Mouse (Mus musculus): ENCODE measurements at regions not wholly inside any gene's neighbourhood (a gene's known extent, or its start where the extent isn't known, plus 50 kb on each side); places are given as distances from the start of the nearest gene placed in this dataset.

DNA sequence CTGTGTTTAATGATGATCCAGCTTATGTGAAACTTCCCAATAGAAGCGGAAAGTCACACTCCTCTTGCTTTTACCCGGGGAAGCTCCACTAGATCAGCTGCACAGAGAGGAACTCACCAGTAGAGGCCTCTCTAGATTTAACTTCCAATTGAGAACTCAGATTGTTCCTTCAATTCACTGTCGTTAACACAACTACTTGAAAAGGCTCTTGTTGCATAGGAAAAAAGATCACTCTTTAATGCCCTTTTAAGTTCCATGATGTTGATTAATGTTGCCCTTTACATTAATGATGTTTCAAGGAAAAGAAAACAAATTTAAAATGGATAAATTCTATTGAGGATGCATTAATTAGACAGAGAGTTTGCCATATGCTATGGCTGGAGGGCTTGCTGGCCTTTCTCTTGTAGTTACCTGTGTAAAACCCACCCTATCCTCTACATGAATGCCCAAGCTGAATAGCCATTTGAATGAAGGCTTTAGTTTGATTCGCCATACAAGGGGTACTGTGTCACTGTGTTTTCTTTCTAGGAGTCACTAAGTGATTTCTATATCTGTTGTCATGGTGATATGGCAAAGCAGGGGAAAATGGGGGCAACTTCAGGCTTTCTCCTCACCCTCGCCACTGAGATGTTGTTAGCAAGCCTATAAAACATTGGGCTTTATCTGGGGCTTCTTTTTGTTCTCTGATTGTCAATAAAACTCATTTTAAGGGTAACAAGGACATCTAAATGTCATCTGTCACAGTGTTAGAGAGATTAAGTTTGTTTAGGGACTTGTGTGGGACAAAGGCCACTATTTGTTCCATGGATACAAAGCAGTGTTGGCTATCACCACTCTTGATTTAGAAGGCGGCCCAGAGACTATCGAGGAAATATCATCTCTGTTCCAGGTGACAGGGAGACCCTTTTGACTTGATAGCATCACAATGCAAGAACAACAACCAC is 429.9 kb upstream of the Tbc1d2b start:
- Histone ChIP-seq H3K9ac (no peak overlapping the region), H3K27ac (no peak overlapping the region), H3K4me1 (replicated peaks) (no peaks in the 10 kb centered on the region), H3K9me3 (replicated peaks) (no peaks in the 10 kb centered on the region), H3K4me2 (no peak overlapping the region), H3K4me3 (no peak overlapping the region), H3K27me3 (no peaks in the 10 kb centered on the region), H3K36me3 (no peaks in the 10 kb centered on the region)
- ATAC-seq (replicated peaks; ENCODE audit: insufficient number of reproducible peaks, insufficient read depth, low FRiP score, low read depth) = no peak
- WGBS = 39% methylated on average over 7 of the region's 7 CpGs

DNA sequence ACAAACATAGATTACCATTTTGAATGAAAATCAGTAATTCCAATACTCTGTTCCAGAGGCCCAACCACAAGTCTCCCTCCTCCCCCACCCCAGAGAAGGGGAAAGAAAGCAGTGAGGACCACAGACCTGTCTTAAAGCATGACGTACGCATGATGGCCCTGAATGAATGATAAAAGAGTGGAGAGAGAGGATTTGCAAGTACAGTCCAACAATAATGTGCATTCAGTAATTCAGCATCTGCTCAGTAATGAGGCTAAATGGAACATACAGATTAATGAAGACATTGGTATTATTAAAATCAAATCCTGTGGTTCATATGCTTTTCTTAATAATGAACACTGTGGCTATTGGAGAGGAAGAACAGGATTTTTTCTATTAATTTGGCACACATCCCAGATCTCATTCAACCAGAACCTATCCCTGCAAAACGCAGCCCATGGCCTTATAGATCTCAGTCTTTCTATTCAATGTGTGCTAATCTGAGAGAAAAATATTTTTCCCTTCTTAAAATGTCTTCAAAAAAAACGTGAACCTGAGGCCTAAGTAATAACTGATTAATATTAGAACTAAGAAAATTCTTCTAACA is 430.7 kb upstream of the Tbc1d2b start:
- no peaks in the 10 kb centered on the region for H3K27me3 ChIP-seq
- H3K36me3 ChIP-seq = no peaks in the 10 kb centered on the region
- WGBS = 58% methylated on average over 4 of the region's 4 CpGs
- no peak overlapping the region for H3K9ac ChIP-seq
- H3K4me2 ChIP-seq = no peak overlapping the region
- H3K9me3 ChIP-seq (replicated peaks) = no peaks in the 10 kb centered on the region
- H3K4me3 ChIP-seq = no peak overlapping the region
- H3K4me1 ChIP-seq (replicated peaks) = no peaks in the 10 kb centered on the region
- no peak overlapping the region for H3K27ac ChIP-seq
- no peak for ATAC-seq (replicated peaks; ENCODE audit: insufficient number of reproducible peaks, insufficient read depth, low FRiP score, low read depth)

GRCm38 (mm10) chr9:90713685-90714084 is 443.1 kb upstream of the Tbc1d2b start:
- no peaks in the 10 kb centered on the region for H3K36me3 ChIP-seq
- no peak overlapping the region for H3K4me3 ChIP-seq
- no peaks in the 10 kb centered on the region for H3K4me1 ChIP-seq (replicated peaks)
- H3K9me3 ChIP-seq (replicated peaks) = no peaks in the 10 kb centered on the region
- H3K27ac ChIP-seq = no peak overlapping the region
- no peak for ATAC-seq (replicated peaks; ENCODE audit: insufficient number of reproducible peaks, insufficient read depth, low FRiP score, low read depth)
- H3K4me2 ChIP-seq = no peak overlapping the region
- H3K9ac ChIP-seq = no peak overlapping the region
- no peaks in the 10 kb centered on the region for H3K27me3 ChIP-seq
- 37% methylated on average over 2 of the region's 2 CpGs for WGBS

DNA sequence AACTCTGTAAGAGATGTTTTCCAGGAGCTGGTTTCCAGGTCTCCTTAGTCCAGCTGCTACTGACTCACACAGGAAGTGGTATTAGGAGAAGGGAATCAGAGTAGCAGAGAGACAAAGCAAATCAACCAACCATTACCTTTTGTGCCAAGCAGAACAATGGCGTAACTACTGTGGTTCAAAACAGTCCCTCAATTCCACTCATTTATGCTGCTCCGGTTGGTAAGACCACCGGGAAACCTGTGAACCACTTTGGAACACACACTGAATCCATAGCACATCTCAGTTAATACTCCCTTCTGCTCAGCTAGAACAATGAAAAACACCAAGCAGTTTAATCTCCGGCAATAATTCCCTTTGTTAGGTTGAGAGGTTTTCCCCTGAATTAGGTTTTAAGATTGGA is 460.8 kb upstream of the Tbc1d2b start:
- H3K4me1 ChIP-seq (replicated peaks) = no peaks in the 10 kb centered on the region
- no peak overlapping the region for H3K4me3 ChIP-seq
- no peaks in the 10 kb centered on the region for H3K27me3 ChIP-seq
- no peak for ATAC-seq (replicated peaks; ENCODE audit: insufficient number of reproducible peaks, insufficient read depth, low FRiP score, low read depth)
- H3K36me3 ChIP-seq = no peaks in the 10 kb centered on the region
- H3K4me2 ChIP-seq = no peak overlapping the region
- H3K27ac ChIP-seq = no peak overlapping the region
- no peak overlapping the region for H3K9ac ChIP-seq
- 78% methylated on average over 4 of the region's 4 CpGs for WGBS
- H3K9me3 ChIP-seq (replicated peaks) = no peaks in the 10 kb centered on the region

DNA sequence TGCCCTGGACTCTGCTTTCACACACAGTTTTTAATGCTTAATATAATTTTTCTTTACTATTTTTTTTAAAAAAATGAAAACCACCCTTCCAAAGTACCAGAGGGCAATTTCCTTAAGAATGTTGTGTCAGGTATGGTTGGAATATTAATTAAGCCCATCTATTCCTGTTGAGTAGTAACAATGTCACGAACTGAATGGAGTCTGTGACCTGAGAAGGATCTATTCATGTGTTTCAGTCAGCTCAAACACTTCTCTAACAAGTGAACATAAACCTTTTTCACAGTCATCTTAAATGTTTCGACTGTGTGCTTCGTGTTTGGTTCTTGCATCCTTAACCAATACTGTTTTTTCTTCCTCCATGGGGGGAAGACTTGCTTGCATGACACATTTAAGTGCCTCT is 486.6 kb upstream of the Tbc1d2b start:
- Histone ChIP-seq H3K9me3 (replicated peaks) (no peaks in the 10 kb centered on the region), H3K27ac (no peak overlapping the region), H3K9ac (no peak overlapping the region), H3K27me3 (no peaks in the 10 kb centered on the region), H3K4me3 (no peak overlapping the region), H3K4me2 (no peak overlapping the region), H3K4me1 (replicated peaks) (no peaks in the 10 kb centered on the region), H3K36me3 (no peaks in the 10 kb centered on the region)
- WGBS = 70% methylated on average over 3 of the region's 3 CpGs
- no peak for ATAC-seq (replicated peaks; ENCODE audit: insufficient number of reproducible peaks, insufficient read depth, low FRiP score, low read depth)

GRCm38 (mm10) chr9:90774296-90774695 is 503.7 kb upstream of the Tbc1d2b start:
- Histone ChIP-seq H3K9me3 (replicated peaks) (no peaks in the 10 kb centered on the region), H3K4me1 (replicated peaks) (no peaks in the 10 kb centered on the region), H3K36me3 (no peaks in the 10 kb centered on the region), H3K27ac (no peak overlapping the region), H3K27me3 (no peaks in the 10 kb centered on the region), H3K4me3 (no peak overlapping the region), H3K9ac (no peak overlapping the region), H3K4me2 (no peak overlapping the region)
- WGBS = 28% methylated on average over 1 of the region's 1 CpGs
- no peak for ATAC-seq (replicated peaks; ENCODE audit: insufficient number of reproducible peaks, insufficient read depth, low FRiP score, low read depth)

DNA sequence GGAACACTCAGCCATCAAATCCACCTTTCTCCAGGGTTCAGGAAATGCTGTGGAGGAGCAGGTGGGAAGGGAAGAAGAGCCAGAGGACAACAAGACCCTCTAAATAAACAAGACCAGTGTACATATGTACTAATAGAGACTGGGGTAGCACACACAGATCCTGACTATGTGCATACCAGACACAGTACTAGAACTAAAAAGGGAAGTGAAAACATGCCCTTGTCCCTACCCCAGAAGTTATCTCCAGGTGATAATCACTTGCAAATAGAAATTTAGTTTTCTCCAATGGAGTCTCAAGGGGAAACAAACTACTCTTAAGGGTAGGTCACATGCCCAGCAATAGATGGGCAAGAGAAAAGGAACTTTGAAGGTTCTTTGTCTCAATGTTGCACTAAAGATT is 518.9 kb upstream of the Tbc1d2b start:
- no peaks in the 10 kb centered on the region for H3K36me3 ChIP-seq
- H3K4me3 ChIP-seq = no peak overlapping the region
- no peaks in the 10 kb centered on the region for H3K4me1 ChIP-seq (replicated peaks)
- no peak for ATAC-seq (replicated peaks; ENCODE audit: insufficient number of reproducible peaks, insufficient read depth, low FRiP score, low read depth)
- H3K27me3 ChIP-seq = no peaks in the 10 kb centered on the region
- H3K27ac ChIP-seq = no peak overlapping the region
- H3K4me2 ChIP-seq = no peak overlapping the region
- no peak overlapping the region for H3K9ac ChIP-seq
- H3K9me3 ChIP-seq (replicated peaks) = no peaks in the 10 kb centered on the region

- WGBS = 54% methylated on average over 2 of the region's 2 CpGs
- no peak for ATAC-seq (replicated peaks; ENCODE audit: insufficient number of reproducible peaks, insufficient read depth, low FRiP score, low read depth)
- H3K27ac ChIP-seq = no peak overlapping the region
- no peaks in the 10 kb centered on the region for H3K36me3 ChIP-seq
- no peaks in the 10 kb centered on the region for H3K9me3 ChIP-seq (replicated peaks)
- no peak overlapping the region for H3K9ac ChIP-seq
- no peaks in the 10 kb centered on the region for H3K4me1 ChIP-seq (replicated peaks)
- no peak overlapping the region for H3K4me3 ChIP-seq
- no peak overlapping the region for H3K4me2 ChIP-seq
- no peaks in the 10 kb centered on the region for H3K27me3 ChIP-seq
Measured at GRCm38 (mm10) chr9:90791871-90792270, 521.3 kb upstream of the Tbc1d2b start.

DNA sequence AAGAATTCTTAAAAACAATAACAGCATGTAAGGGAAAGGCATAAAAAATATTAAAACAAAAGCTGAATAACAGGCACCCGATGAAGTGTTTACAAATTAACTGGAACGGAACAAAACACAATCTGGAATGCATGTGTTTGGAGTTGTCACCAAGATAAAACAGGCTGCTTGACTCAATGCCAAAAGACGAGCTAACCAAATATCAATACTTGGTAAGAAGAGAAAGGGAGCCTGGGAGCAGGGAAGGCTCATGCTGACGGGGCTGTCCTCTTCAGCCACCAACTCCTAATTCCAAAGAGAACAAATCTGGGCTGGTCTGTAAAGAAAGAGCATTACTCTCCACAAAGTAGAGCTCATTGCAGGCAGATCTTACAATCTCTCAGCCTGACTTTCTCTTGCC is 545.4 kb upstream of the Zic4 start:
- no peak for ATAC-seq (replicated peaks; ENCODE audit: insufficient number of reproducible peaks, insufficient read depth, low FRiP score, low read depth)
- Histone ChIP-seq H3K36me3 (no peaks in the 10 kb centered on the region), H3K4me3 (no peak overlapping the region), H3K9ac (no peak overlapping the region), H3K4me2 (no peak overlapping the region), H3K9me3 (replicated peaks) (no peaks in the 10 kb centered on the region), H3K4me1 (replicated peaks) (no peaks in the 10 kb centered on the region), H3K27me3 (no peaks in the 10 kb centered on the region), H3K27ac (no peak overlapping the region)
- 38% methylated on average over 4 of the region's 4 CpGs for WGBS

GRCm38 (mm10) chr9:90823574-90824280 is 538.5 kb upstream of the Zic4 start:
- Histone ChIP-seq H3K27me3 (no peaks in the 10 kb centered on the region), H3K9ac (no peak overlapping the region), H3K4me1 (replicated peaks) (no peaks in the 10 kb centered on the region), H3K27ac (no peak overlapping the region), H3K36me3 (no peaks in the 10 kb centered on the region), H3K4me3 (0 out of 2 replicates have a peak overlapping the region, but pooled peaks have one; percentile 3), H3K4me2 (peak overlapping the region; percentile 29; the same call in 1 of the 2 replicates), H3K9me3 (replicated peaks) (no peaks in the 10 kb centered on the region)
- no peak for ATAC-seq (replicated peaks; ENCODE audit: insufficient number of reproducible peaks, insufficient read depth, low FRiP score, low read depth)
- WGBS = 78% methylated on average over 4 of the region's 4 CpGs

DNA sequence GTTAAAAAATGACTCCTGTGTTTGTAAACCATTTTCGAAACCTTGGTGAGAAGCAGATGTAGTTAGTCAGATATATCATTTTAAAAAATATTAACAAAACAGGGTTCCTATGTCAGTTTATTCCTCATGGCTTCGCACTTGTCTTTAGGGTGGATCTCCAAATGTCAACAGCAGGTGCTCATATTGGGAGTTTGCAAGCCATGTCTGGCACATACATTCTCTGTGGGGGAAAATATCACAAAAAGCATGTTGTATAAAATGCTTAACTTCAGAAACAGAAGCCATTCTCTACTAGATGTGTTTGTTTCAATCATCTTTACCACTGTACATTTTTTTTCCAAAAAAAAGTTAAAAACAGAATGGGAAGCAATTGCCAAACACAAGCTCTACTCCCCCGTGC is 534.7 kb upstream of the Zic4 start:
- ATAC-seq (replicated peaks; ENCODE audit: insufficient number of reproducible peaks, insufficient read depth, low FRiP score, low read depth) = no peak

More for the DNA sequence above, 534.7 kb upstream of the Zic4 start:
- H3K36me3 ChIP-seq = no peaks in the 10 kb centered on the region
- no peaks in the 10 kb centered on the region for H3K4me1 ChIP-seq (replicated peaks)
- no peaks in the 10 kb centered on the region for H3K9me3 ChIP-seq (replicated peaks)
- no peak overlapping the region for H3K4me3 ChIP-seq
- no peak overlapping the region for H3K27ac ChIP-seq
- WGBS = 81% methylated on average over 3 of the region's 3 CpGs
- H3K4me2 ChIP-seq = no peak overlapping the region
- no peaks in the 10 kb centered on the region for H3K27me3 ChIP-seq
- no peak overlapping the region for H3K9ac ChIP-seq

Measured in heart, embryonic 15.5 days (tissue).